Mouse (Mus musculus) C2C12 (cell line): ENCODE measurements around the gene Itpripl1.

Experiments used
- CEBPB ChIP-seq: IDR thresholded peaks from one replicate; pipeline ENCODE4 v1.6.1; 2011; ENCODE audit warnings: low read depth, mild to moderate bottlenecking, control low read depth, moderate library complexity
- CTCF ChIP-seq: IDR thresholded peaks from one replicate; pipeline ENCODE4 v1.5.1; 2011; ENCODE audit not compliant: control insufficient read depth, insufficient read depth, insufficient read length
- MAX ChIP-seq: IDR thresholded peaks from one replicate; pipeline ENCODE4 v1.6.1; 2011; ENCODE audit warnings: mild to moderate bottlenecking, control low read depth
- MYOD1 ChIP-seq: IDR thresholded peaks from one replicate; pipeline ENCODE4 v1.6.1; 2011; ENCODE audit warnings: low read depth; ENCODE audit not compliant: control insufficient read depth, insufficient read length
- MYOG ChIP-seq: IDR thresholded peaks from one replicate; pipeline ENCODE4 v1.6.1; 2011; ENCODE audit not compliant: control insufficient read depth, insufficient read length; ENCODE audit errors: extremely low read depth
- USF1 ChIP-seq: IDR thresholded peaks from one replicate; pipeline ENCODE4 v1.6.1; 2011; ENCODE audit warnings: low read depth, mild to moderate bottlenecking, control low read depth, moderate library complexity

DNA sequence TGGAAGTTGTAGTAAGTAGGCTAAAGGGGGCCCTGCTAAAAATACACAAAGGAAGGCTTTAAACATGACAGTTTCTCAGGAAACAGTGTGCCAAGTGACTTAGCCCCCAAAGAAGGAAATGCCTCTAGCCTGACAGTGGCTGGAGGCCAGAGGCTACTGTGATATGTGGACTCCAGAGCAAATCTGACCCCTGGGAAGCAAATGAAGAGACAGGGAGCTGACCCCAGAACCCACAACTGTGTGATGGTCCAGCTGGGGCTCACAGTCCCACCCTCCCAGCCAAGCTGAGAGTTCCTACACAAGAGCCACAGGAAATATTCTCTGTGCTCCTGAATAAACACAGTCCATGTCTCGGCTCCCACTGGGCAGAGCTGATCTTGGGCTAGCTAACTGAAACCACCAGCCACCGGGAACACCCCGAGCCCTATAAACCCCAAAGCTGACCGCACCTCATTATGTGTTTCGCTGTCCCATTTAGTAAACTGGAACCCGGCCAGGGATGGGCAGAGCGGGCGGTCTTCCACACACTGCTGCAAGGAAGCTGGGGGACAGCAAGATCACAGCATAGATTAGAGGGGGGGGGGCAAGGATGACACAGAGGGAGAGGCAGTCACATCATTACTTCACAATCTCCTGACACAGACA is 21.5 kb downstream of the Itpripl1 start:
- no peak for TF ChIP-seq MYOG
- no peak for TF ChIP-seq USF1
- TF ChIP-seq CTCF = no peak
- no peak for TF ChIP-seq CEBPB
- TF ChIP-seq MAX = no peak
- TF ChIP-seq MYOD1 = no peak
